Mouse (Mus musculus): ENCODE measurements at regions not wholly inside any gene's neighbourhood (a gene's known extent, or its start where the extent isn't known, plus 50 kb on each side); places are given as distances from the start of the nearest gene placed in this dataset.

DNA sequence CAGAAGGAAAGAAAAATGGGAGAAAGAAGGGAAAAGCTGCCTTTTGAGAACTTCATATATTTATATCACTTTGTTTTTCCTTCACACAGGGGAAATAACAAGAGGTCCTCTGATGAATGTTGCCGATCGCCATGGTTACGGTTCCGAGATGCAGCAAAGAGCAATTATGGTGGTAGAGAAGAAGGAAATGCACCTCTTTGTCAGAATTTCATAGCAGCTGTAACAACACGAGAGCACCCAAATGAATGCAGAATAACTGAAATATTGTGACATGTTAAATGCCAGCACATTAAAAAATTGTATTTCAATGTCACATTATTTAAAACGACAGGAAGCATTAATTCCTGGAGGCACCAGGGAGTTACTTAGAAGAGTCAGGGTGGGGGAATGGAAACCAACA, 279.4 kb downstream of the Mctp2 start:
- no peak overlapping the region for H3K4me3 ChIP-seq (ENCODE audit: low read length)
- H3K9me3 ChIP-seq (replicated peaks; ENCODE audit: control insufficient read depth, low read length): no peaks in the 10 kb centered on the region
- H3K27ac ChIP-seq (ENCODE audit: low read length): no peak overlapping the region
- no peak for ATAC-seq (replicated peaks; ENCODE audit: extremely low read depth, insufficient read depth, low FRiP score)
- H3K9ac ChIP-seq (ENCODE audit: low read length): no peak overlapping the region
- WGBS: 87% methylated on average over 6 of the region's 6 CpGs
- no peaks in the 10 kb centered on the region for H3K4me1 ChIP-seq (ENCODE audit: control insufficient read depth, insufficient read depth, low read length)
- H3K4me2 ChIP-seq (ENCODE audit: low read depth, low read length): no peak overlapping the region
- H3K27me3 ChIP-seq (ENCODE audit: control insufficient read depth, insufficient read depth, low read length): no peaks in the 10 kb centered on the region
- H3K36me3 ChIP-seq (ENCODE audit: control insufficient read depth, insufficient read depth): no peaks in the 10 kb centered on the region

DNA sequence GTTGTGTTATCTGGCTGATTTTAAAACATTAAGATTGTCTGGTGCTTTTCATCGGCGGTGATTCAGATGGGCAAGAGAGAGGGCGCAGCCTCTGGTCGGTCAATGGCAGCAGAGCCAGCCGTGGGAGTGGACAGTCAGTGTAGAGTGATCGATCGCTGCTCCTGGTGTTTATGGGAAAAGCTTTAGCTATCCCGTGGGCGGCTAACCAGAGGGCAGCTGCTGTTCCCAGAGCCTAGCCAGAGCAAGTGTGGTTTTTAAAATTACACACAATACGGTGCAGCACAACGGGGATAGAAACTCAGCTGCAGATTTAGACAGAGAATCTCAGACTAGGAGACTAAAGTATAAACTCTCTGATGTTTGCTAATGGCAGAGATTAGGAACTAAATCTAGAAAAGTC, 297.3 kb downstream of the Mctp2 start:
- no peak overlapping the region for H3K9ac ChIP-seq (ENCODE audit: low read length)
- no peaks in the 10 kb centered on the region for H3K36me3 ChIP-seq (ENCODE audit: control insufficient read depth, insufficient read depth)
- 82% methylated on average over 11 of the region's 11 CpGs for WGBS
- H3K4me1 ChIP-seq (ENCODE audit: control insufficient read depth, insufficient read depth, low read length): no peaks in the 10 kb centered on the region
- no peak overlapping the region for H3K27ac ChIP-seq (ENCODE audit: low read length)
- no peaks in the 10 kb centered on the region for H3K9me3 ChIP-seq (replicated peaks; ENCODE audit: control insufficient read depth, low read length)
- H3K4me2 ChIP-seq (ENCODE audit: low read depth, low read length): no peak overlapping the region
- ATAC-seq (replicated peaks; ENCODE audit: extremely low read depth, insufficient read depth, low FRiP score): no peak
- H3K4me3 ChIP-seq (ENCODE audit: low read length): no peak overlapping the region
- H3K27me3 ChIP-seq (ENCODE audit: control insufficient read depth, insufficient read depth, low read length): no peaks in the 10 kb centered on the region

DNA sequence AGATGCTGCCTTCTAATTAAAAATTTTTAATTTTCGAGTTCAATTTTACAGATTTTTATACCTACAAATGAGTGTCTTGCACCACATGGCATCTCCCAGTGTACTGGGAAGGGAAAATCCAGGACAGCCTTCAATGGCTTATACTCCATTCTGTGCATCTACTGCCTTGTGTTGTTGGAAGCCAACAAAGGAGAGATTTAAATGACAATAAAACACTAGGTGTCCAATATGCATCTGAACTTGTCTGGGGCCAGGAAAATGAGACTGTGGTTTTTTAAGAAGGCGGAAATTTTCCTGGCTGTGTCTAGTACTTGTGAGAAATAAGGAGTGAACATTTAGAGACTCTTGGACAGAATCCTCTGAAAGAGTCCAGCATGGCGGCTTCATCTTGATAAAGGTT, 302.1 kb downstream of the Mctp2 start:
- Histone ChIP-seq H3K27me3 (ENCODE audit: control insufficient read depth, insufficient read depth, low read length) (no peaks in the 10 kb centered on the region), H3K4me2 (ENCODE audit: low read depth, low read length) (no peak overlapping the region), H3K4me3 (ENCODE audit: low read length) (no peak overlapping the region), H3K36me3 (ENCODE audit: control insufficient read depth, insufficient read depth) (no peaks in the 10 kb centered on the region), H3K27ac (ENCODE audit: low read length) (no peak overlapping the region), H3K4me1 (ENCODE audit: control insufficient read depth, insufficient read depth, low read length) (no peaks in the 10 kb centered on the region), H3K9ac (ENCODE audit: low read length) (no peak overlapping the region), H3K9me3 (replicated peaks; ENCODE audit: control insufficient read depth, low read length) (no peaks in the 10 kb centered on the region)
- ATAC-seq (replicated peaks; ENCODE audit: extremely low read depth, insufficient read depth, low FRiP score): no peak
- 68% methylated on average over 3 of the region's 3 CpGs for WGBS

DNA sequence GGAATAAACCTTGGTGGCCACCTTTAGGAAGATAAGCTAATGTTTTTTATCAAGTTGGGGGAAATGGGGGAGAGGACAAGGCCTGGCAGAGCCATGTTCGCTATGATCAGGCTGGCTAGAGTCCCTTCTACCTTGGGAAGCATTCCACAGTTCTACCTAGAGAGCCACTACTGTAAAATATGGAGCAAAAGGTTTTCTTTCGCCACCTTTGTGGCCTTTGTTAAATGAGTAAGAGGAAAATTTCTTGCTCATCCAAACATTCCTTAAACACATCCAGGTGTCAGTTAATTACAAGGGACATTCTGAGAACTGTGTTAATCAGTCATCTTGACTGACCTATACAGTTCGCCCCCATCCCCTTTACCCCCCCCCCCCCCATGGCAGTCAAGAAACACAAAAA, 313.9 kb downstream of the Mctp2 start:
- 75% methylated on average over 3 of the region's 3 CpGs for WGBS
- no peaks in the 10 kb centered on the region for H3K4me1 ChIP-seq (ENCODE audit: control insufficient read depth, insufficient read depth, low read length)
- no peaks in the 10 kb centered on the region for H3K9me3 ChIP-seq (replicated peaks; ENCODE audit: control insufficient read depth, low read length)
- no peak overlapping the region for H3K27ac ChIP-seq (ENCODE audit: low read length)
- no peaks in the 10 kb centered on the region for H3K27me3 ChIP-seq (ENCODE audit: control insufficient read depth, insufficient read depth, low read length)
- H3K4me3 ChIP-seq (ENCODE audit: low read length): no peak overlapping the region
- ATAC-seq (replicated peaks; ENCODE audit: extremely low read depth, insufficient read depth, low FRiP score): no peak
- H3K4me2 ChIP-seq (ENCODE audit: low read depth, low read length): no peak overlapping the region
- H3K36me3 ChIP-seq (ENCODE audit: control insufficient read depth, insufficient read depth): no peaks in the 10 kb centered on the region
- H3K9ac ChIP-seq (ENCODE audit: low read length): no peak overlapping the region

DNA sequence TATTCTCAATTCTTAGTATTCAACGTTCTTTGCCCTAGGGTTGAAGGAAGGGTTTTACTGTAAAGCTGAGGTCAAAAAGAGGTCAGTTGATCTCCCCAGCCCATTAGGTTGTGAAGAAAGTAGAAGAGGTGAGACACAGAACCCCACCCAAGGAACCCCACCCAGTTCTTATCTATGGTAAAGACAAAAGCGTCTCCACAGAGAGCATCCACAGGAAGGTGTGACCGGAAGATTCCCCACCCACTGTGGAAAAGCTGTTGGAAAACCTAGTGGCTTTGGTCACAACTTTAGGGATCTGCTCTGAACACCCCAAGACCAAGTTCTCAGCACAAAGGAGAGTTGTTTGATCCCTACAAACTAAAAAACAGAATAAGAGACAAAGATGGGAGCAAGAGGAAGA, 314.6 kb downstream of the Mctp2 start:
- Histone ChIP-seq H3K4me2 (ENCODE audit: low read depth, low read length) (no peak overlapping the region), H3K27ac (ENCODE audit: low read length) (no peak overlapping the region), H3K9me3 (replicated peaks; ENCODE audit: control insufficient read depth, low read length) (no peaks in the 10 kb centered on the region), H3K4me3 (ENCODE audit: low read length) (no peak overlapping the region), H3K9ac (ENCODE audit: low read length) (no peak overlapping the region), H3K36me3 (ENCODE audit: control insufficient read depth, insufficient read depth) (no peaks in the 10 kb centered on the region), H3K4me1 (ENCODE audit: control insufficient read depth, insufficient read depth, low read length) (no peaks in the 10 kb centered on the region), H3K27me3 (ENCODE audit: control insufficient read depth, insufficient read depth, low read length) (no peaks in the 10 kb centered on the region)
- ATAC-seq (replicated peaks; ENCODE audit: extremely low read depth, insufficient read depth, low FRiP score): no peak
- 73% methylated on average over 3 of the region's 3 CpGs for WGBS

DNA sequence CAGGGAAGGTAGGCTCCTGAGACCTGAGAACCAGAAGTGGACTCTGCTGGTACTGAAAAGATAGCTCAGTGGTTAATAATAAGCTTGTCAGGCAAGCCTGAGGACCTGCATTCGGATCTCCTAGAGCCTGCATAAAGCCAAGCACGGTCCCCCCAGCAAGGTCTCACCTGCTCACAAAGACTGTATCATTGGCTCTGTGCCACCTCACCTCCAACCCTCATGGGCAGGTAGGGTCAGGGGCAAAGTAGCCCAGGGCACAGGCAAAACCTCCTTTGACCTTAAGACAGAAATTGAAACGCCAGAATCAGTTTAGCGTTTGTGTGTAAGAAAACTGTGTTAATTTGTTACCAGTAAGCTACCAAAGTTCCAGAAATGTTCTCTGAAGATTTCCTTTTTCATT, 315.2 kb downstream of the Mctp2 start:
- 78% methylated on average over 4 of the region's 4 CpGs for WGBS
- H3K4me3 ChIP-seq (ENCODE audit: low read length): no peak overlapping the region
- no peak overlapping the region for H3K27ac ChIP-seq (ENCODE audit: low read length)
- no peaks in the 10 kb centered on the region for H3K36me3 ChIP-seq (ENCODE audit: control insufficient read depth, insufficient read depth)
- no peak overlapping the region for H3K9ac ChIP-seq (ENCODE audit: low read length)
- no peaks in the 10 kb centered on the region for H3K4me1 ChIP-seq (ENCODE audit: control insufficient read depth, insufficient read depth, low read length)
- H3K9me3 ChIP-seq (replicated peaks; ENCODE audit: control insufficient read depth, low read length): no peaks in the 10 kb centered on the region
- H3K27me3 ChIP-seq (ENCODE audit: control insufficient read depth, insufficient read depth, low read length): no peaks in the 10 kb centered on the region
- no peak for ATAC-seq (replicated peaks; ENCODE audit: extremely low read depth, insufficient read depth, low FRiP score)
- no peak overlapping the region for H3K4me2 ChIP-seq (ENCODE audit: low read depth, low read length)

DNA sequence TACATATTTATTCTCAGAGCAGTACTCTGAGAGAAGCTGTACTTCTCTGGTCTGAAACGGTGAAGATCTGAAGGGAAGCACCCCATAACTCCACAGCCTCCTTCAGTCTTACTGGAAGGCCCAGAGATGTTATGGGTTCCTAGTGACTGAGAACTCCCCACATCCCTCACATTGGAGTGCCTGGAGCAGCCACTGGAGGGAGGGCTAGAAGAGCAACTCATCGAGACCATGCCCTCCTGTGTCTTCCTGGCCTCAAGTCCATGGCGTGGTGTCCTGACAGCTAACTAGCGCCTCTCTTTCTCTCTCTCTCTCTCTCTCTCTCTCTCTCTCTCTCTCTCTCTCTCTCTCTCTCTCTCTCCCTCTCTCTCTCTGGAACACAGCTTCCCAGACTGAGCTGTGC, 340.4 kb downstream of the Mctp2 start:
- Histone ChIP-seq H3K4me2 (ENCODE audit: low read depth, low read length) (no peak overlapping the region), H3K27ac (ENCODE audit: low read length) (no peak overlapping the region), H3K9me3 (replicated peaks; ENCODE audit: control insufficient read depth, low read length) (no peaks in the 10 kb centered on the region), H3K9ac (ENCODE audit: low read length) (no peak overlapping the region), H3K4me1 (ENCODE audit: control insufficient read depth, insufficient read depth, low read length) (peaks cover 1% of the 10 kb centered on the region; the same call in 1 of the 2 replicates), H3K4me3 (ENCODE audit: low read length) (no peak overlapping the region), H3K36me3 (ENCODE audit: control insufficient read depth, insufficient read depth) (no peaks in the 10 kb centered on the region), H3K27me3 (ENCODE audit: control insufficient read depth, insufficient read depth, low read length) (no peaks in the 10 kb centered on the region)
- ATAC-seq (replicated peaks; ENCODE audit: extremely low read depth, insufficient read depth, low FRiP score): no peak
- 47% methylated on average over 4 of the region's 4 CpGs for WGBS

DNA sequence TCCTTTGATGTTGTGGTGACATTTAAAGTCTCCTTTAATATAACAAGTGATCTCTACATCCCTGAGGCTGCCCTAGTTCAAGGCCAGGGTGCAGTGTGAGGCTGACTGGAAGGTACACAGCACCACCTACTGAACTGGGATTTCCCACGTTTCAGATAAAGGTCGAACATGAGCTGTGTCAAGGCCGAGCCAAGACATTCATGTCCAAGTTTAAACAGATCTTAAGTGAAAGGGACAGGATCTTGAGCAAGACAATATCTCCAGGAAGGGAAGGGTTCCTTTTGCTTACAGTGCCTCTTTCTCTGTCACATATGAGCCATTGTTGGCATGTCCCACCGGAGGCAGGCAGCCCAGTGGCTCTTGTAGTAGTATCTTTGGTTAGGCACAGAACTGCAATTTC, 343.0 kb downstream of the Mctp2 start:
- Histone ChIP-seq H3K4me1 (ENCODE audit: control insufficient read depth, insufficient read depth, low read length) (peaks cover 9% of the 10 kb centered on the region), H3K9ac (ENCODE audit: low read length) (no peak overlapping the region), H3K27ac (ENCODE audit: low read length) (no peak overlapping the region), H3K4me2 (ENCODE audit: low read depth, low read length) (no peak overlapping the region), H3K36me3 (ENCODE audit: control insufficient read depth, insufficient read depth) (no peaks in the 10 kb centered on the region), H3K27me3 (ENCODE audit: control insufficient read depth, insufficient read depth, low read length) (no peaks in the 10 kb centered on the region), H3K9me3 (replicated peaks; ENCODE audit: control insufficient read depth, low read length) (no peaks in the 10 kb centered on the region), H3K4me3 (ENCODE audit: low read length) (no peak overlapping the region)
- no peak for ATAC-seq (replicated peaks; ENCODE audit: extremely low read depth, insufficient read depth, low FRiP score)
- WGBS: 49% methylated on average over 4 of the region's 4 CpGs

DNA sequence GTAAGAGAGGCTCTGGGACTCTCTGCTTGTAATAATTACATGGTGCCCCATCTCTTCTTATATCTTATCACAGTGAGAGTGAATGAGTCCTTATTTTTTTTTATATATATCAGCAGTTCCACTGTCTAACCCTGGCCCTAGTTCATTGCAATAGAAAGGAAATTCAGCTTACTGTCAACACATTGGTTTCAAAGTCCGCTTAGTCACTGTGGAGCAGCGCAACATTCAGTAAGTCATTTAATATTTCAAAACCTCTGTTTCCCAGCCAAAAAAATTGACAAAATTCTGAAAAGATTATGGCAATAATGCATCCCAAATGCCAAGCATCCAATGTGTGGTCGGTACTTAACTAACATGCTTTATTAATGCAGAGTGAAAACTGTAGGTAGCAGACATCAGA, 343.6 kb downstream of the Mctp2 start:
- no peak for ATAC-seq (replicated peaks; ENCODE audit: extremely low read depth, insufficient read depth, low FRiP score)
- Histone ChIP-seq H3K4me1 (ENCODE audit: control insufficient read depth, insufficient read depth, low read length) (peaks cover 9% of the 10 kb centered on the region), H3K36me3 (ENCODE audit: control insufficient read depth, insufficient read depth) (no peaks in the 10 kb centered on the region), H3K27ac (ENCODE audit: low read length) (no peak overlapping the region), H3K4me3 (ENCODE audit: low read length) (no peak overlapping the region), H3K9ac (ENCODE audit: low read length) (no peak overlapping the region), H3K4me2 (ENCODE audit: low read depth, low read length) (no peak overlapping the region), H3K27me3 (ENCODE audit: control insufficient read depth, insufficient read depth, low read length) (no peaks in the 10 kb centered on the region), H3K9me3 (replicated peaks; ENCODE audit: control insufficient read depth, low read length) (no peaks in the 10 kb centered on the region)
- 80% methylated on average over 3 of the region's 3 CpGs for WGBS
